Mouse (Mus musculus) limb, embryonic 14.5 days (tissue): ENCODE data around the gene Gm21761. TPM values are rescaled to one million over a fixed set of nuclear protein-coding genes. Genes with fewer than 3 reads are reported as not detected.
"Not testable (repeated sequence)": the region's sequence is repeated elsewhere in the genome, so short reads cannot be mapped to it uniquely, and the experiment has no call there.

Source experiments
- ATAC-seq: fragments of 200-750 bp; cut with Nextera tagmentation; 2 replicates; pipeline ENCODE4 v1.8.0; 2017; ENCODE audit warnings: low read depth, moderate number of reproducible peaks, moderate TSS enrichment; ENCODE audit not compliant: low FRiP score
- DNase-seq: peaks from one replicate; pipeline ENCODE4 v3.0.0-alpha.2; 2015; ENCODE audit warnings: low spot score
- H3K27ac ChIP-seq: fragments of 300-500 bp; sonication (generic); replicated peaks from 2 replicates; pipeline ENCODE4 v1.5.1; 2014; ENCODE audit warnings: low read depth, mild to moderate bottlenecking, low read length, moderate library complexity, mixed read lengths
- H3K27me3 ChIP-seq: fragments of 300-500 bp; sonication (generic); 2 replicates; pipeline ENCODE4 v1.6.1; 2014; ENCODE audit warnings: low read length, mixed read lengths; ENCODE audit not compliant: control insufficient read depth, insufficient read depth
- H3K36me3 ChIP-seq: fragments of 300-500 bp; sonication (generic); 2 replicates; pipeline ENCODE4 v1.6.1; 2014; ENCODE audit warnings: mild to moderate bottlenecking, low read length, moderate library complexity, mixed read lengths; ENCODE audit not compliant: control insufficient read depth, insufficient read depth
- H3K4me1 ChIP-seq: fragments of 300-500 bp; sonication (generic); 2 replicates; pipeline ENCODE4 v1.6.1; 2014; ENCODE audit warnings: antibody characterized with exemption, low read length, mixed read lengths; ENCODE audit not compliant: control insufficient read depth, insufficient read depth
- H3K4me2 ChIP-seq: fragments of 300-500 bp; sonication (generic); replicated peaks from 2 replicates; pipeline ENCODE4 v1.6.1; 2014; ENCODE audit warnings: low read depth, mild to moderate bottlenecking, low read length, moderate library complexity; ENCODE audit not compliant: severe bottlenecking
- H3K4me3 ChIP-seq: fragments of 300-500 bp; sonication (generic); replicated peaks from 2 replicates; pipeline ENCODE4 v1.5.1; 2014; ENCODE audit warnings: low read length
- H3K9ac ChIP-seq: fragments of 300-500 bp; sonication (generic); 2 replicates; pipeline ENCODE4 v1.6.1; 2014; ENCODE audit warnings: mild to moderate bottlenecking, low read depth, low read length, moderate library complexity; ENCODE audit not compliant: severe bottlenecking
- H3K9me3 ChIP-seq: fragments of 300-500 bp; sonication (generic); 2 replicates; pipeline ENCODE4 v1.6.1; 2016; ENCODE audit warnings: low read length; ENCODE audit not compliant: control insufficient read depth
- WGBS: fragments of 180-500 bp; shearing (Covaris S2); extraction: QIAGEN DNeasy Blood & Tissue Kit; methylation state at CpG from one replicate; pipeline ENCODE4 v1.1.7; 2014; 5-methylcytosine and 5-hydroxymethylcytosine counted together
- polyA plus RNA-seq, 2 experiments: library from polyadenylated mRNA; depleted of rRNA in 1 of 2; stranded (reverse) in 1 of 2; unstranded in 1 of 2; fragments of >200 nt; fragmentation: Nextera tagmentation in 1 of 2; extraction: Ambion mirVana in 1 of 2; gene quantifications; 2 replicates each; pipeline versions ENCODE4 v1.2.1 to v1.2.3; 2012 to 2014

Gene Gm21761
- polyA plus RNA-seq, 2 experiments: not detected

DNA sequence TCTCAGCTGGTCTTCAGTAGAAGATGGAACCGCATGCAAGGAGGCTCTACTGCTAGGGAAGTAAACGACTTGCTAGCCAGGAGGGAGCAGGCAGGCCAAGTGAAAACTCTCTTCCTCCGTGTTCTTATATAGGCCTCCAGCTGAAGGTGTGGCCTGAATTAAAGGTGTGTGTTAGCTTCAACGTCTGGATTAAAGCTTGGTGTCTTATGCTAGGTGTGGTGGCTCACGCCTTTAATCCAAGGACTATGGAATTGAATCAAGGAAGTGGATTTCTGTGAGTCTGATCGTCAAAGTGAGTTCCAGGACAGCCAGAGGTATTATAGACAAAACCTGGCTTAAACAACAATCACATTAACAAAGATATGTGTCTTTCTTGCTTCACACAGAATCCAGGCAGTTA, 21.6 kb upstream of the Gm21761 start, which contains the start of gene B020031M17Rik:
Gene B020031M17Rik, minus strand, starts transcription at position 101 of the 400 bp plus-strand sequence.
- DNase-seq, H3K9ac ChIP-seq, H3K9me3 ChIP-seq, H3K27me3 ChIP-seq, H3K4me3 ChIP-seq, ATAC-seq, H3K27ac ChIP-seq, H3K4me2 ChIP-seq, H3K36me3 ChIP-seq, H3K4me1 ChIP-seq: not testable (repeated sequence)
- WGBS: 74% methylated on average over 2 of the region's 6 CpGs

DNA sequence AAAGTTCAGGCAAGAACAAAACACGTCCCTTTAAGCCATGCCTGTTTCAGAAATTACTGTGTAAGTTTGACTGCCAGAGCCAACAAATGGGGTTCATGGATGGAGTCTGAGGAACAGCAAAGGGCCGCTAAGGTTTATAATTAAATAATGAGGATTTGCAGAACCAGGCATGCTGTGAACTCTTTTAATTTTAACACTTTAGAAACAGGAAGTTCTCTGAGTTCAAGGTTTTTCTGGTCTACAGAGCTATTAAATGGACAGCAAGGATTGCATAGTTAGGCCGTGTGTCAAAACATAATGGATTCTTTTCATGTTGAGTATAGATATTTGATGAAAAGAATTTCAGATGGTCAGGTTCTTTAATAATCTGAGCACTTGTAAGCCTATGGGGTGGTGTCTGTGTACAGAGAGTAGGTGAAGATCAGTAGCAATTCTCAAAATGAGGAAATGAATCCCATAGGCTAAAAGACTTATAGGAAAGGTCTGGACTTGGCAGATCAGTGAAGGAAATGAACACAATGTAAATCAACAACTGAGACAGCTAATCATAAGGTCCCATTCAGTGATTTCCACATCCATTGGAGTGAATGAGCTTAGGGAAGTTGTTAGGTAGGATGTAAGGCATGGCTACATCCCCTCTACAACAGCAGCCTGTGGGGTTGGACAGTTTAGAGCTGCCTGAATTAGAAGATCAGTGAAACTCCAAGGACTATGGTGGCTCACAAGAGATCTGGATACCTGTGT, 4.3 kb downstream of the Gm21761 start:
- not testable (repeated sequence) for H3K27me3 ChIP-seq, H3K9ac ChIP-seq, H3K36me3 ChIP-seq, DNase-seq, H3K4me3 ChIP-seq, H3K9me3 ChIP-seq, H3K4me1 ChIP-seq, ATAC-seq, H3K27ac ChIP-seq, H3K4me2 ChIP-seq
- 43% methylated on average over 2 of the region's 3 CpGs for WGBS

GRCm38 (mm10) chr13:119916966-119917722, 11.9 kb downstream of the Gm21761 start:
- H3K9ac ChIP-seq, H3K27me3 ChIP-seq, ATAC-seq, H3K9me3 ChIP-seq, H3K4me1 ChIP-seq, H3K4me3 ChIP-seq, DNase-seq, H3K27ac ChIP-seq, H3K4me2 ChIP-seq, H3K36me3 ChIP-seq: not testable (repeated sequence)
- 72% methylated on average over 4 of the region's 5 CpGs for WGBS

GRCm38 (mm10) chr13:119916449-119916848, 12.6 kb downstream of the Gm21761 start:
- WGBS: 67% methylated on average over 2 of the region's 2 CpGs
- not testable (repeated sequence) for H3K36me3 ChIP-seq, H3K9ac ChIP-seq, H3K4me1 ChIP-seq, H3K4me3 ChIP-seq, H3K9me3 ChIP-seq, H3K27ac ChIP-seq, ATAC-seq, H3K4me2 ChIP-seq, H3K27me3 ChIP-seq, DNase-seq

DNA sequence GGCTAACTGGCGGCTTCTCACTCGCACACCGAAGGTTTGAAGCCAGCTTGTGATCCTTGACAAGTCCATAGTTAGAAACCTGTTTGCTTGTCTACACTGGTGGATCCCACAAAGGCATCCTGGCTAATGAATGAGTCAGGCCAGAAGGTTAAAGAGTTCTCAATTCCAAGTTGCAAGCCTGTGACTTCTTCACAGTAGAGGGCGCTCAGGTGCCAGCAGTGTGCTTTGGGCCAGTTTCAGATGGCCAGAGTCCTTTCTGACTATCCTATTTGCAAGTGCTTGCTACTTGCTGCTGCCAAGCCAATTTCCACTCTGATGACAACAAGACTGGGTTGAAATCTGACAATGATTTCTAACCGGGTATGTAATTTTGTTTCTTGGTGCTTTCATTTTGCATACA, 30.5 kb downstream of the Gm21761 start:
- not testable (repeated sequence) for H3K9me3 ChIP-seq, H3K36me3 ChIP-seq, H3K4me3 ChIP-seq, H3K4me2 ChIP-seq, H3K9ac ChIP-seq, H3K27me3 ChIP-seq, DNase-seq, H3K4me1 ChIP-seq, H3K27ac ChIP-seq, ATAC-seq
- WGBS: 61% methylated on average over 4 of the region's 5 CpGs

GRCm38 (mm10) chr13:119894685-119895084, 34.4 kb downstream of the Gm21761 start, which contains the start of gene Tcstv1:
Tcstv1 (minus strand) TSS chr13:119894785.
- not testable (repeated sequence) for H3K4me2 ChIP-seq

DNA sequence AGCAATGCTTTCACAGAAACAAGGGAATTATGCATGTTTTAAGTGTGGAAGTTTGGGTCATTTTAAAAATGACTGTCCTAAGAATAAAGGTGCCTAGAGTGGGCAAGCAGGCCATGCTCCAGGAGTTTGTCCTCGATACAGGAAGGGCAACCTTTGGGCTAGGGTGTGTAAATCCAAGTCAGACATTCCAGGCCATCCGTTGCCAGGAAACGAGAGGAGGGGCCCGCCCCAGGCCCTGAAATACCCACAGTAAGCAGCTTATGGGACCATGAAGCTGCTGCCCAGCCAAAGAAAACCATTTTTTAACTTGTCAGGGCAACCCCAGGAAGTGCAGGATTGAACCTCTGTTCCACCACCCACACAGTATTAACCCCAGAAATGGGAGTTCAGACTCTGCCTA, 42.2 kb downstream of the Gm21761 start:
- not testable (repeated sequence) for H3K4me2 ChIP-seq, ATAC-seq, H3K4me3 ChIP-seq, H3K27me3 ChIP-seq, H3K9me3 ChIP-seq, H3K9ac ChIP-seq, H3K27ac ChIP-seq, H3K4me1 ChIP-seq, H3K36me3 ChIP-seq, DNase-seq
- WGBS: 36% methylated on average over 4 of the region's 4 CpGs

More at GRCm38 (mm10) chr13:119894685-119895084, 34.4 kb downstream of the Gm21761 start, which contains the start of gene Tcstv1:
- ATAC-seq, H3K27me3 ChIP-seq, DNase-seq, H3K36me3 ChIP-seq, H3K27ac ChIP-seq, H3K9me3 ChIP-seq, H3K4me3 ChIP-seq, H3K4me1 ChIP-seq, H3K9ac ChIP-seq: not testable (repeated sequence)
- WGBS: 85% methylated on average over 3 of the region's 3 CpGs

DNA sequence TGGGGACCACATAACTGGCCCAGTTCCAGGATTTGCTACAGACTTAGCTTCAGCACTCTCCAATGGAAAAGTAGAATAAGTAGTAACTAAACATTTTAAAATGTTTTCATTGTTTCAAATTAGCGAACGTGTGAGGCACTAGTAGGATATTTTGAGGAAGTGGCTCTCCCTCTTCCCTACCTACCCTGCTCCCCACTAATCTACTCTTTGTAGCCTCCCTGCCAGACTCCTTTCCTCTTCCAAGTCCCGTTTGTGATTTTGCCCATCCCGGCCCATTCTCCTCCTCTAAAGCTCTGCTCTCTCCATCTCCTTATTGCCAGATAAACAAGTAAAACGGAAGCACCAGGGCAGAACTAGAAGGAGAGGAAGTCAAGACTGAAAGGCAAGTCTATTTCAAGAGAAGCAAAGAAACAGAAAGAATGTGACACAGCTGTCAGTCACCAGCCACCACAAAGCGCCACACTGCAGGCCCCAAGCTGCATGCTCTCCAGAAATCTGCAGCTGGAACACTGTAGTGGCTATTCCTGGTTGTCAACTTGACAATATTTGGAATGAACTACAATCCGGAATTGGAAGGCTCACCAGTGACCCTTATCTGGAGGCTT, 64.6 kb downstream of the Gm21761 start:
- H3K4me3 ChIP-seq, H3K4me2 ChIP-seq, H3K27me3 ChIP-seq, H3K4me1 ChIP-seq, H3K9me3 ChIP-seq, H3K9ac ChIP-seq, ATAC-seq, H3K27ac ChIP-seq, H3K36me3 ChIP-seq, DNase-seq: not testable (repeated sequence)
- 75% methylated on average over 5 of the region's 7 CpGs for WGBS
